Mouse (Mus musculus) heart, embryonic 13.5 days (tissue): ENCODE data around the gene Prkaa2. TPM values are rescaled to one million over a fixed set of nuclear protein-coding genes. Genes with fewer than 3 reads are reported as not detected.

ENCODE experiments used
- ATAC-seq: fragments of 200-750 bp; cut with Nextera tagmentation; 2 replicates; pipeline ENCODE4 v1.8.0; 2017; ENCODE audit warnings: moderate TSS enrichment; ENCODE audit not compliant: insufficient number of reproducible peaks, low FRiP score, low TSS enrichment; ENCODE audit errors: extremely low read depth
- H3K27ac ChIP-seq: fragments of 300-500 bp; sonication (generic); replicated peaks from 2 replicates; pipeline ENCODE4 v1.5.1; 2015; ENCODE audit warnings: moderate library complexity, mild to moderate bottlenecking, inconsistent platforms
- H3K27me3 ChIP-seq: fragments of 300-500 bp; sonication (generic); replicated peaks from 2 replicates; pipeline ENCODE4 v1.6.1; 2015; ENCODE audit warnings: mild to moderate bottlenecking, inconsistent platforms
- H3K36me3 ChIP-seq: fragments of 300-500 bp; sonication (generic); 2 replicates; pipeline ENCODE4 v1.6.1; 2015; ENCODE audit warnings: mild to moderate bottlenecking, inconsistent platforms
- H3K4me1 ChIP-seq: fragments of 300-500 bp; sonication (generic); 2 replicates; pipeline ENCODE4 v1.6.1; 2015; ENCODE audit warnings: inconsistent platforms
- H3K4me2 ChIP-seq: fragments of 300-500 bp; sonication (generic); 2 replicates; pipeline ENCODE4 v1.6.1; 2015; ENCODE audit warnings: inconsistent platforms, mild to moderate bottlenecking, moderate library complexity
- H3K4me3 ChIP-seq: fragments of 300-500 bp; sonication (generic); 2 replicates; pipeline ENCODE4 v1.5.1; 2015; ENCODE audit warnings: moderate library complexity, mild to moderate bottlenecking, inconsistent platforms
- H3K9ac ChIP-seq: fragments of 300-500 bp; sonication (generic); 2 replicates; pipeline ENCODE4 v1.6.1; 2015; ENCODE audit warnings: inconsistent platforms, mild to moderate bottlenecking, moderate library complexity
- H3K9me3 ChIP-seq: fragments of 300-500 bp; sonication (generic); 2 replicates; pipeline ENCODE4 v1.6.1; 2016; ENCODE audit warnings: inconsistent platforms
- WGBS: fragments of 180-500 bp; shearing (Covaris S2); methylation state at CpG from one replicate; pipeline ENCODE4 v1.1.7; 2015; ENCODE audit warnings: mixed read lengths; 5-methylcytosine and 5-hydroxymethylcytosine counted together
- polyA plus RNA-seq: library from polyadenylated mRNA; unstranded; fragments of >200 nt; fragmentation: Nextera tagmentation; extraction: Ambion mirVana; gene quantifications from 2 replicates; pipeline ENCODE4 v1.2.1, GENCODE M21; 2015

Prkaa2 gene
- polyA plus RNA-seq, 1 experiment from 2014 or later = 30.5 TPM

DNA sequence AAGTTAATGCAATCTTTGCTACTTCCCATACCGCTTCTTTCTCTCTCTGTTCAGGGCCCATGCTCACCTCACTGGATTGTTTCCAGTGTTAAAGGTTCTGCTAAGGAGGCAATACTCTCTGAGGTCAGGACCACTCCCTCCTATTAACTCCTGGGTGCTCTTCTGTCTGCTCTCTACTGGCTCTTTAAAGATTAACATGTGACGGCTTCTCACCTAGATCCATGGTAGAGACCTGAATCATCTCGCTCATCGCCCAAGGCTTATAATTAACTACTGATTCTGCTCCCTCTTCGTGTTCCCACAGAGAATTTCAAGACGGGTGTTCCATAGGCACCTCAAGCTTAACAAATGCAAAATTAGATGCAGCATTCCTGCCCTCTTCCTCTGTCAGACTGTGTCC, 33.5 kb downstream of the Prkaa2 start:
- Histone ChIP-seq H3K27me3 (no peaks in the 10 kb centered on the region), H3K9ac (no peak overlapping the region), H3K4me3 (no peak overlapping the region), H3K27ac (no peak overlapping the region), H3K9me3 (no peaks in the 10 kb centered on the region), H3K4me1 (peaks cover 53% of the 10 kb centered on the region), H3K36me3 (0 out of 2 replicates have a peak, but pooled peaks cover 3% of the 10 kb centered on the region), H3K4me2 (no peak overlapping the region)
- ATAC-seq = no peak
- WGBS = 73% methylated on average over 6 of the region's 6 CpGs

DNA sequence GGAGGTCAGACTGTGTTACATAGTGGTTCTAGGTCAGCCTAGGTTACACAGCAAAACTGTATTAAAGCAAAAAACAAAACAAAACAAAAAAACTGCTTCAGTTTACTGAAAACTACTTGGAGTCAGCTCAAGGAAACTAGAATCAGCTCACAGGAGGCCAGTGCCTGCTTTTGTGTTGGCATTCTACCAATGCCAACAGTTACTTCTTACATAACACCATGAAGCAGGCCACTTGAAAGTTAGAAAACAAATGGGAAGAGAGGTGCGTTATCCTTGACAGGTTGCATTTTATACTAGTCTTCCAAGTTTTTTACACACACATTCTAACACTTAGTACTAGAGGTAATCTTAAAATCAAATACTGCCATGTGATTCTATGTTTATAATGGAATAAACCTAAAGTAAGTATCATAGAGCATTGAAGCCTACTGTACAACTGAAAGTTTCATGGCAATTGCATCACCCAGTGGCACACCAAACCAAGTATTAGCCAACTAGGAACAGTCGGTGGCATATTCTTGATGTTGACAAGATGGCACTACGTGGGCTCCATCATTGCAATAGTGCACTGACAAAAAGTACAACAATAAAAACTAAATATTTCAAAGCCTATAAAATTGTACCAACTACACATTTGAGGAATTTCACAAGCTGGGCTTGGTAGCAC, 37.8 kb downstream of the Prkaa2 start:
- H3K9ac ChIP-seq = no peak overlapping the region
- no peaks in the 10 kb centered on the region for H3K27me3 ChIP-seq
- ATAC-seq = no peak
- H3K4me3 ChIP-seq = no peak overlapping the region
- WGBS = 78% methylated on average over 3 of the region's 3 CpGs
- H3K4me1 ChIP-seq = peaks cover 32% of the 10 kb centered on the region
- H3K4me2 ChIP-seq = no peak overlapping the region
- H3K9me3 ChIP-seq = no peaks in the 10 kb centered on the region
- H3K36me3 ChIP-seq = 0 out of 2 replicates have a peak, but pooled peaks cover 3% of the 10 kb centered on the region
- peak overlapping the region; percentile 60 for H3K27ac ChIP-seq

DNA sequence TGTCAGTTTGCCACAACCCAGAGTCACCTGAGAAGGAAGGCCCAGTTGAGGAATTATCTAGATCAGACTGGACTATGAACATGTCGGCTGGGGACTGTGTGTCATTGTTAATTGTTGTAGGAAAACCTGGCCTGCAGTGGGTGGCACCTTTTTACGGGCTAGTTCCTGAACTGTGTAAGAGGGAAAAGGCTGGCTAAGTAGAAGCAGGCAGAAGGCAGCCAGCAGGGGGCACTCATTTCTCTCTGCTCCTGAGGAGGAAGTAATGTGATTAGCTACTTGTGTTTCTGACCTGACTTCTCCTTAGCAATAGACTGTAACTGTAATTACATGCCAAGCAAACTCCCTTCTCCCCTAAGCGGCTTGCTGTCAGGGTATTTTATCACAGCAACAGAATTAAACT, 38.7 kb downstream of the Prkaa2 start:
- WGBS = 20% methylated on average over 3 of the region's 3 CpGs
- no peak for ATAC-seq
- 0 out of 2 replicates have a peak, but pooled peaks cover 3% of the 10 kb centered on the region for H3K36me3 ChIP-seq
- no peaks in the 10 kb centered on the region for H3K27me3 ChIP-seq
- no peak overlapping the region for H3K4me2 ChIP-seq
- no peak overlapping the region for H3K4me3 ChIP-seq
- H3K27ac ChIP-seq = peak overlapping the region; percentile 60
- H3K9ac ChIP-seq = no peak overlapping the region
- H3K4me1 ChIP-seq = peaks cover 25% of the 10 kb centered on the region
- no peaks in the 10 kb centered on the region for H3K9me3 ChIP-seq

DNA sequence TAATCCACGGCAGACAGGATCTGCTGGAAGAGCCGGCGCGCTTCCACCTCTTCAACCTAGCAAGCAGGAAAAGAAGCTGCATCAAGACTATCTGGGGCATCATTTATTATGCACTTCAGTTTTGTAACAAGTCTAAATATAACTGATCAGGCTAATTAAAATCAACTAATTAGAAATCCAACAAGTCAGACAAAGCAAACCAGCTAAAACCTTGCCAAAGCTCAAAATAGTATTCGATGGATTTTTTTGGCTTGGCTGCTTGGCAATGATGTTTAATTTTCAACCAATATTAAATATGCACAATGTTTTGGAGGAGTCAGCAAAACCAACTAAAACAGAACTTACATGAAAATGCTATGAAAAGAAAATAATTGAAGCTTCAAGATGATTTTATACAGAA, 58.4 kb downstream of the Prkaa2 start:
- Histone ChIP-seq H3K4me3 (no peak overlapping the region), H3K36me3 (peaks cover 36% of the 10 kb centered on the region), H3K4me2 (no peak overlapping the region), H3K9me3 (no peaks in the 10 kb centered on the region), H3K4me1 (peaks cover 16% of the 10 kb centered on the region), H3K9ac (no peak overlapping the region), H3K27me3 (no peaks in the 10 kb centered on the region), H3K27ac (no peak overlapping the region)
- ATAC-seq = no peak
- 90% methylated on average over 5 of the region's 5 CpGs for WGBS

DNA sequence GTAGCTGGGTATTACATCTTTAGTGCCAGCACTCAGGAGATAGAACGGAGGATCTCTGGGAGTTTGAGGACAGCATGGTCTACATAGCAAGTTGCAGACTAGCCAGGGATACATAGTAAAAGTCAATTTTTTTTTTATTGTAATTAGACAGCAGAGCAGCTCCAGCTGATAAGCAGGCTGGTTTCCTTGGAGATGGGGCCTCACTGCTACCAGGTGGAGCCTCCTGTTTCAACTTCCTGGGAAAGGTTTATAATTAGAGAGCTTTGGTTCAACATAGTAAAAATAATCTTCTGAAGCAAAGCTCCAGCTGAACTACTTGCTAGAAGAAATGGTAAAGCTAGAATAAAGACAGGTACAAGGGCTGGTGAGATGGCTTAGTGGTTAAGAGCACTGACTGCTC, 59.6 kb downstream of the Prkaa2 start:
- ATAC-seq = no peak
- H3K9ac ChIP-seq = no peak overlapping the region
- no peak overlapping the region for H3K4me2 ChIP-seq
- no peak overlapping the region for H3K27ac ChIP-seq
- no peak overlapping the region for H3K4me3 ChIP-seq
- no peaks in the 10 kb centered on the region for H3K27me3 ChIP-seq
- H3K4me1 ChIP-seq = peaks cover 24% of the 10 kb centered on the region
- WGBS = 83% methylated on average over 1 of the region's 1 CpGs
- no peaks in the 10 kb centered on the region for H3K9me3 ChIP-seq
- H3K36me3 ChIP-seq = peaks cover 45% of the 10 kb centered on the region

DNA sequence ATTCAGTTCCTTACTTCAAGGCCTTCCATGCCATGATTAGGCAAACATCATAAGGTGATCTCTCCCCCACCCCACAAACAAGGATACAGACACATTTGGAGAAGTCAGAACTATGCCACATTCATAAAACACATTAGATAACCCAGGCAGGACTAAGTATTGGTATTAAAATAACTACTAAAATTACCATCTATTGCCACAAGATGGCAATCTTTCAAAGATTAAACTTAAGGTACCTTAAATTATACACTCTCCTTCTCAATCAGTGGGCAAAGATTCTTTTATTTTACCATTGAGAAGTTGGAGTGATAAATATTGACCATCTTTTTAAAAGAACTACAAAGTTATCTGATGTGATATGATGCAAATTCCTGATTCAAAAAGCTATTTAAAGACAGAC, 75.4 kb downstream of the Prkaa2 start:
- Histone ChIP-seq H3K4me3 (no peak overlapping the region), H3K27me3 (no peaks in the 10 kb centered on the region), H3K4me2 (no peak overlapping the region), H3K9me3 (no peaks in the 10 kb centered on the region), H3K27ac (no peak overlapping the region), H3K36me3 (peaks cover 22% of the 10 kb centered on the region), H3K9ac (no peak overlapping the region), H3K4me1 (peaks cover 9% of the 10 kb centered on the region)
- ATAC-seq = no peak

DNA sequence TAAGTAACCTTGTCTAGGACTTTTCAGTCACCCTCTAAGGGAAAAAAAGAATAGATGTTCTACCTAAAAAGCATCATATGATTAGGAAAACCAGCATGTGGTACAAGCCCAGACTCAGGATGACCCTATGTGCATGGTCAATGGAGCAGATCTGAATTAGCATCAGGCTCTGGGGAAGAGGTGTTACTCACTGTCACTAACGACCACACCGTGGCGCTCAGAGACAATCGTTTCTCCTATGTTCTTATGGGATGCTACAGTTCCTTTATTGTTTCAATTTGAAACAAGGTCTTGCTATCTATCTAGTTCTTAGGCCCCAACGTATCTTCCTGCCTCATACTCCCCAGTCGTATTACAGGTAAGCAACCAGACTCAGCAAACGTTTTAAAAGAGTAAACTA, 76.5 kb downstream of the Prkaa2 start:
- peaks cover 16% of the 10 kb centered on the region for H3K36me3 ChIP-seq
- H3K27me3 ChIP-seq = no peaks in the 10 kb centered on the region
- peaks cover 9% of the 10 kb centered on the region for H3K4me1 ChIP-seq
- ATAC-seq = no peak
- no peaks in the 10 kb centered on the region for H3K9me3 ChIP-seq
- no peak overlapping the region for H3K9ac ChIP-seq
- no peak overlapping the region for H3K27ac ChIP-seq
- 50% methylated on average over 7 of the region's 7 CpGs for WGBS
- H3K4me2 ChIP-seq = no peak overlapping the region
- H3K4me3 ChIP-seq = no peak overlapping the region

DNA sequence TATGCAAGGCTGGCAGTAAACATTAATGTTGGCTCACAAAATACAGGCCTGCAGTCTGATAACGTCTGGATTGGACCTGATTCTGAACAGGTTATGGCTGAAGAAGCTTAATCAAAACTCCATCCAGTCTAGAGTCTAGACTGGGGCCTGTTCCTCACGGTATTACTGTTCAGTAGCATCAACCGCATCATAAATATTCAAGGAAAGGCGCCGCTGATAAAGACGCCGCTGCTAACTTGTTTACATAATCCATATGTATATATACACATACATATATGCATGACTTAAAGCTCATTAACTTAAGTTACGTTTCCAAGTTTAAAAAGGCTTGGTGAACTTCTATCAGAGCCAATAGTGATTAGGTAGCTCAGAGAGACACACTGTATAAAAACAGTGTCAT, 78.6 kb downstream of the Prkaa2 start:
- H3K4me1 ChIP-seq = peaks cover 6% of the 10 kb centered on the region
- H3K9me3 ChIP-seq = no peaks in the 10 kb centered on the region
- H3K4me2 ChIP-seq = no peak overlapping the region
- H3K27me3 ChIP-seq = no peaks in the 10 kb centered on the region
- WGBS = 84% methylated on average over 8 of the region's 8 CpGs
- H3K9ac ChIP-seq = no peak overlapping the region
- no peak overlapping the region for H3K27ac ChIP-seq
- no peak for ATAC-seq
- no peak overlapping the region for H3K4me3 ChIP-seq
- H3K36me3 ChIP-seq = peaks cover 18% of the 10 kb centered on the region

DNA sequence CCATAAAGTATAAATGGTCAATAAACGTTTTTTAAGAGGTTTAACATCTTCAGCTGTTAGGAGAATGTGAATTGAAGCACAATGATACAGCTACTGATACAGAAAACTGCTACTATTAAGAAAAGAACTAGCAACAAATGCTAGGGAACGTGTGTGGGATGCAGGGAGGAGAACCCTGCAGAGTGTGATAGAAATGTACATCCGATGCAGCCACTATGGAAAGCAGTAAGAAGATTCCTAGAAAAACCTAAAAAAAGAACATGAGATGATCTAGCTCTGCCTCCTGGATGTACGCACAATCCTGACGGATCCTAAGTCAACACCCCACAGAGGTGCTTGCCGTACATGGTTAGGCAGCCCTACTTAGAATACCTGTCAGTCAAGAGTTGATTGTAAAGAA, 82.4 kb downstream of the Prkaa2 start:
- Histone ChIP-seq H3K9ac (no peak overlapping the region), H3K4me3 (no peak overlapping the region), H3K9me3 (no peaks in the 10 kb centered on the region), H3K4me1 (no peaks in the 10 kb centered on the region), H3K4me2 (no peak overlapping the region), H3K36me3 (peaks cover 9% of the 10 kb centered on the region; the same call in 1 of the 2 replicates), H3K27ac (no peak overlapping the region), H3K27me3 (no peaks in the 10 kb centered on the region)
- 73% methylated on average over 6 of the region's 6 CpGs for WGBS
- no peak for ATAC-seq

DNA sequence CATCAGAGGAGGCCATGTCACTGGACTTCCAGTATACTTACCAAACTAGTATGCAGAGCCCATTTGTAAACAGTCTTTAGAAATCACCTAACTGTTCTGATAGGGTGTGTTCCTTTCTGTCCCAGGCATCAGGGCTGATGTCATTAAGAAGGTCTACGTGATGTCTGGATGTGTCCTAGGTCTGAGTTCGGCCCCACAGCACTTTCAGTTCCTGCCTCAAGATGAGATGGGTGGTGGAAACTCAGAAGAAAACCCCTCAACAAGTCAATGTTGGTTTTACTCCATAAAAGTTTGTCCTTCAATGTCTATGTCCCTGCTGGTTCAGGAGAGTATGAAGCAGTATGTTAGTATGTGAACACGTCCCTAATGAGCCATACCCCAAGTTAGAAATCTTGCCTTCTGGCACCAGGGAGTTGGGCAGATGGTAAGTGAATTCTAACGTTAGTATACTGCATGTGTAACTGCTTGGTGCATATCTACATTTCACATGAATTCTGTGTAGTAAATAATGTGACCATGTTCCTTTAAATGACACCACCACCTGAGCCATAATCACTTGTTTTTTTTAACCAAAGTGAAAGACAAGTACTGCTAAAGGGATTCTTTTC, 93.6 kb downstream of the Prkaa2 start:
- Histone ChIP-seq H3K4me1 (no peaks in the 10 kb centered on the region), H3K36me3 (peaks cover 37% of the 10 kb centered on the region), H3K4me2 (no peak overlapping the region), H3K27ac (no peak overlapping the region), H3K9ac (no peak overlapping the region), H3K9me3 (no peaks in the 10 kb centered on the region), H3K27me3 (no peaks in the 10 kb centered on the region), H3K4me3 (no peak overlapping the region)
- no peak for ATAC-seq
- 76% methylated on average over 4 of the region's 4 CpGs for WGBS

DNA sequence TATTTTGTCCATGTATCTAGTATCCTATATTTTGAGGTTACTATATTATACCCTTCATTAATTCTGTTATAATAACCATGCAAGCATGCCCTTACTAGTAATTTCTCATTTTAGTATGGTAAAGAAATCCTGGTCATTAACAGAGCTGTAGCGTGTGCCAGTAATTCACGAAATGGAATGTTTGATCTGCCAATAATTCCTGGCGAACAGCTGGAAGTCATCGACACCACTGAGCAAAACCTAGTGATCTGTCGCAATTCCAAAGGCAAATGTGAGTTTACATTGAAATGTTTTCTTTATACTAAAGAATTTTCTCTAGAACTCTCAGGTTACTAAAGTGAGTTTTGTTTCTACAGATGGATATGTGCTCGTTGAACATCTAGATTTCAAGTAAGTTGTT, 94.2 kb downstream of the Prkaa2 start:
- Histone ChIP-seq H3K27me3 (no peaks in the 10 kb centered on the region), H3K4me2 (no peak overlapping the region), H3K9me3 (no peaks in the 10 kb centered on the region), H3K27ac (no peak overlapping the region), H3K4me1 (no peaks in the 10 kb centered on the region), H3K4me3 (no peak overlapping the region), H3K36me3 (peaks cover 37% of the 10 kb centered on the region), H3K9ac (no peak overlapping the region)
- no peak for ATAC-seq
- 80% methylated on average over 6 of the region's 6 CpGs for WGBS

DNA sequence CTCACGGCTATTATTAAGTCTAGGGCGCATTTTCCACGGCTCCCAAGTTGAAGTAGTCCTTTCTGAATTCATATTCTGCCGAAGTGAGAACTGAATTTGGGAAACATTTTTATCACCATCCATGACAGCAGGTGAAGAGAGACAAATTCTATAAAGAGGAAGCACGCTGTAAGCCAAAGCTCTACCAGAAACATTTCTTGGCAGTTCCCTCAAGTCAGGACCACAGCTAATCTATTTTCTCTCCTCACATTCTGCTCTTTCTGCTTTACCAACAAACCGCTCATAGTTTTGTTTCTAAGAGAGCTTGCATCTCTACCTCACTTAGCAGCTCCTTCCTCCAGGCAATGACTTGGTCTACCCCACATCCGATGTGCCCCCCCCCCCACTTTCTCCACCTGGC, 96.0 kb downstream of the Prkaa2 start:
- H3K9ac ChIP-seq = no peak overlapping the region
- ATAC-seq = no peak
- H3K9me3 ChIP-seq = peaks cover 3% of the 10 kb centered on the region; the same call in 1 of the 2 replicates
- peaks cover 27% of the 10 kb centered on the region for H3K36me3 ChIP-seq
- H3K27me3 ChIP-seq = no peaks in the 10 kb centered on the region
- H3K4me2 ChIP-seq = no peak overlapping the region
- H3K4me3 ChIP-seq = no peak overlapping the region
- 83% methylated on average over 7 of the region's 7 CpGs for WGBS
- H3K4me1 ChIP-seq = no peaks in the 10 kb centered on the region
- no peak overlapping the region for H3K27ac ChIP-seq
